Mouse (Mus musculus) gastrocnemius, adult 2 months (tissue): Measurements from ENCODE around the gene Zswim3. TPM values are rescaled to one million over a fixed set of nuclear protein-coding genes. Genes with fewer than 3 reads are reported as not detected.
"Not testable (repeated sequence)": the region's sequence is repeated elsewhere in the genome, so short reads cannot be mapped to it uniquely, and the experiment has no call there.

Experiments used
- DNase-seq: peaks from one replicate; pipeline ENCODE4 v3.0.0; 2022
- H3K27ac ChIP-seq: fragments of 200-600 bp; 2 replicates; pipeline ENCODE4 v1.8.1; 2022; ENCODE audit warnings: mild to moderate bottlenecking
- H3K4me3 ChIP-seq: fragments of 200-600 bp; 2 replicates; pipeline ENCODE4 v1.8.1; 2022; ENCODE audit warnings: mild to moderate bottlenecking, moderate library complexity
- CTCF ChIP-seq: fragments of 200-600 bp; IDR thresholded peaks from 2 replicates; pipeline ENCODE4 v1.8.1; 2022; ENCODE audit warnings: antibody characterized with exemption, mild to moderate bottlenecking, moderate library complexity
- intact Hi-C: fragments of 180-260 bp; cut with DNase I; formaldehyde crosslinking; loops from one replicate; pipeline ENCODE4 v1.15.1; 2025
- total RNA-seq, 2 experiments: library from RNA; stranded (reverse); gene quantifications; 2 replicates each; pipeline ENCODE4 v1.2.3; 2021

Gene Zswim3
- total RNA-seq, 2 experiments from 2014 or later = 1.2 to 1.4 TPM

DNA sequence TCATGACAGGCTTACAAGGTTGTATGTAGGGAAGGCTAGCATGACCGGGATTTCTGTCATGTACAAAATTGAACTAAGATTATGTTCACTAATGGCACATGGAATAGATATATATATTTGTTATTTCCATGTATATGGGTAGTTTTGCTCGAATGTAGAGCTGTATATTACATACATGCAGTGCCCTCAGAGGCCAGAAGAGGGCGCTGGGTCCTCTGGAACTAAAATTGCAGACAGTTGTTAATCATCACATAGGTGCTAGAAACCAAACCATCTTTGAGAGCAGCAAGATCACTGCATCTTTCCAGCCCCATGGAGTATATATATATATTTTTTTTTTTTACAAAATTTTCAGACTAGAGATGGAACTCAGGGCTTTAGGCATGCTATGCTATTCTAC lies 40.9 kb downstream of the Zswim3 start:
- no peak overlapping the region for H3K4me3 ChIP-seq
- DNase-seq = no peak

GRCm38 (mm10) chr2:164850061-164850460 lies 45.2 kb downstream of the Zswim3 start:
- Histone ChIP-seq H3K4me3 (no peak overlapping the region), H3K27ac (no peak overlapping the region)
- DNase-seq = no peak
- no peak for TF ChIP-seq CTCF
- intact Hi-C loops = no loop called here

More for the DNA sequence above, 40.9 kb downstream of the Zswim3 start:
- peak; percentile 60 for TF ChIP-seq CTCF
- intact Hi-C loops = no loop called here
- H3K27ac ChIP-seq = no peak overlapping the region

DNA sequence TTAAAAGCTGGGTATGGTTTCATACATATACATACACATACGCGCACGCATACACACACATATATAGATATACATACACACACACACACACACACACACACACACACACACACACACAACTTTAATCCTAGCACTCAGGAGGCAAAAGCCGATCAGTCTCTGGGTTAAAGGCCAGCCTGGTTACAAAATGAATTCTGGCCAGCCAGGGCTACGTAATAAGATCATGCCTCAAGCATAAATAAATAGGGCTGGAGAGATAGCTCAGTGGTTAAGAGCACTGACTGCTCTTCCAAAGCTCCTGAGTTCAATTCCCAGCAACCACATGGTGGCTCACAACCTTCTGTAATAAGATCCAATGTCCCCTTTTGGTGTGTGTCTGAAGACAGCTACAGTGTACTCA lies 50.7 kb downstream of the Zswim3 start:
- H3K27ac ChIP-seq, intact Hi-C loops: not testable (repeated sequence)
- peak overlapping the region; percentile 83 for H3K4me3 ChIP-seq
- DNase-seq = peak; percentile 5

GRCm38 (mm10) chr2:164856309-164857100 lies 51.6 kb downstream of the Zswim3 start:
- DNase-seq = peak; percentile 41
- H3K27ac ChIP-seq = peak overlapping the region; percentile 80
- intact Hi-C loops = no loop called here
- H3K4me3 ChIP-seq = peak overlapping the region; percentile 83
- no peak for TF ChIP-seq CTCF

GRCm38 (mm10) chr2:164857101-164857821 lies 52.4 kb downstream of the Zswim3 start, which contains the start of gene Pltp:
Gene Pltp (minus strand): TSS chr2:164857711.
- no peak for TF ChIP-seq CTCF
- H3K27ac ChIP-seq = peak within 1 kb of the TSS; percentile 80
- intact Hi-C loops = no loop called here
- peak; percentile 68 for DNase-seq
- H3K4me3 ChIP-seq = peak within 1 kb of the TSS; percentile 83

DNA sequence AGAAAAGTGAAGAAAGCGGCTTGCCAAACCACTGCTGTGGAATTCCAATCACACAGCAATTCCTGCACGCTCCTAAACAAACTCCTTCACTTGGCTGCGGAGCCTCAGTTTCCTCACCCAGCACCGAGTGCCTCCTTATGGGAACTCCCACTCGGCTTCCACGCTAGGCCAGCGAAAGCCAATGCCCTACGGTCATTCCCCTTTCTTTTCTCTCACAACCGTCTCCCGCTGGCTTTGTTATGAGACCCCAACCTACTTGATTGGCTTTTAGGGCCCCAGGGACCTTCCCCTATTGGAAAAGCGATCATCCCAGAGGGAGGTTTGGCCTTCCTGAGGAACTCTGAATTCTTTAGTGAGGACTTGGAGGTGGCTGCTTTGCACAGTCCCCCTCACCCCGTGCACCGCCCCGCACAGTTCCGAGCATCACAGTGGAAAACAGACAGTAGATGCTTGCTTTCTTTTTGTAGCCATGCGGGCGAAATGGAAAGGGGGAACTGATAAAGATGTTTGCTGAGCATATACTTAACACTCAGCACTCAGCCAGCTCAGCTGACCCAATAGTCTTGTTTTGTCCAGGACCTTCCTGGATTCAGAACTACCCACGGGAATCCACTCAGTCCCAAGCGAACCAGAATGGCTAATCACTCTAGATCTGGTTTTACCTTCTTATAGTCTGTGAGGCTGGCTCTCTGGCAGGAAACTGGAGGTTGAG lies 53.1 kb downstream of the Zswim3 start:
- no peak for TF ChIP-seq CTCF
- intact Hi-C loops = no loop called here
- DNase-seq = peak; percentile 19
- Histone ChIP-seq H3K27ac (peak overlapping the region; percentile 80), H3K4me3 (peak overlapping the region; percentile 83)

DNA sequence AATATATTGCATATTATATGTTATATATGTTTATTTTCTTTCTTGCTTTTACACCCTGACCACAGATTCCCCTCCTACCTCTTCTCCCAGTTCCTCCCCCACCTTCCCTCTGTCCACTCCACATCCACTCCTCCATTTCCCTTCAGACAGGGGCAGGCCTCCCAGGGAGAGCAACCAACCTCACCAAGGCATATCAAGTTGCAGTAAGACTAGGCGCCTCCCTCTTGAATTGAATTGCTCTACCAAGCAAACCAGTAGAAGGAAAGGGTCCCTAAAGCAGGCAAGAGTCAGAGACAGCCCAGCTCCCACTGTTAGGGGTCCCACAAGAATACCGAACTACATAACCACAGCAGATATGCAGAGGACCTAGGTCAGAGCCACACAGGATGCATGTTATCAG lies 54.3 kb downstream of the Zswim3 start:
- peak; percentile 4 for DNase-seq
- no peak overlapping the region for H3K4me3 ChIP-seq
- TF ChIP-seq CTCF = no peak
- H3K27ac ChIP-seq = no peak overlapping the region
- intact Hi-C loops = no loop called here

GRCm38 (mm10) chr2:164859640-164860432 lies 54.9 kb downstream of the Zswim3 start:
- peak; percentile 9 for DNase-seq
- intact Hi-C loops = no loop called here
- Histone ChIP-seq H3K4me3 (no peak overlapping the region), H3K27ac (no peak overlapping the region)
- no peak for TF ChIP-seq CTCF

- H3K4me3 ChIP-seq = no peak overlapping the region
- TF ChIP-seq CTCF = no peak
- peak; percentile 27 for DNase-seq
- intact Hi-C loops = no loop called here
- peak overlapping the region; percentile 79 for H3K27ac ChIP-seq
Observed at GRCm38 (mm10) chr2:164861094-164861493, 56.2 kb downstream of the Zswim3 start.

DNA sequence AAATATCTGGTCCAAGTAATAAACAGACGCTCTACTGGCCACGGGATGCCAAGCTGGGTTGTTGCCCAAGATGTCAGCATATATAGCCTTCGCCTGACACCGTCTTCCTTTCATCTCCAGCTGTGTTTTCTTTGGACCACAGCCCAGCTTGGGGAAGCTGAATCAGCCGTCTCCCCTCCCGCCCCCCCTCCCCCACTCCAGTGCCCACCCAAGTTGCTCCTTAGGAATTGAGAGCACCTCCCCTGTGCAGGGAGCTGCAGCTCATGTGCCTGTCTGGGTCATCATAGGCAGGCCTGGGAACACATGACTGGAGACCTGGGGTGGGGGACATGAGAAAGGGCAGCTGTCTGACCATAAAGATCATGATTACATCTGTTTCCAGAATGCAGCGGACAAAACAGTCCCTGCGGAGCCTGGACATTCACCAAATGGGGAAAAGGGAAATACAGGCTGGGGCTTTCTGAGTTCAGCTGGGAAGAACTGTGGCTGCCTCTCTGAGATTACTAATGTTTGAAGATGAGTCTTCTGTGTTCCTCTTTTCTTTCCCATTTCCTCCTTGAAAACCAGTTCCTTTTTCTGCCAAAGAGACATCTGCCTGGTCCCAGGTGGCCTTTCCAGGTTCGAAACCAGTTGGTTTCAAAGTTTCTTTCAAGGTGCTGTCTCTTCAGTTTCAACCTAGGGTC lies 57.4 kb downstream of the Zswim3 start:
- peak; percentile 82 for DNase-seq
- Histone ChIP-seq H3K27ac (peak overlapping the region; percentile 79), H3K4me3 (no peak overlapping the region; the same call in 1 of the 2 replicates)
- TF ChIP-seq CTCF = no peak
- intact Hi-C loops = no loop called here

GRCm38 (mm10) chr2:164863411-164863810 lies 58.5 kb downstream of the Zswim3 start:
- DNase-seq = peak; percentile 7
- H3K27ac ChIP-seq, H3K4me3 ChIP-seq, intact Hi-C loops: not testable (repeated sequence)

DNA sequence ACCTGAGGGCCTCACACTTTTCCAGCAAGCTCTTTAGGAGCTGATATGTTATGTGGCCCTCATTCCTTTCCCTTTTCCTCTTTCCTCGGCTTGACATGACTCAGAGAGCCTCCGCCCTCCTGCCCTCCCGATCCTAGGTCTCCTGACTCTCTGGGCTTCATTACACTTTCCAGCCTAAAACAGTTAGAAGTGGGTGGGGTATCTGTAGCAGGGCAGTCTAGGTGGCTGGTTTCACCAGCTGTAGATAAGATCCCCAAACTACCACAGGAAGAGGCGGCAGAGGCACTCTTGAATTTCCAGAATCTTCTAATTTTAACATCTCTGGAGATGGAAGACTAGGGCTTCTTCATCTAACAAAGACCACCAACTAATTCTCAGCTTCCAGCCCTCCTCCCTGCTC lies 59.7 kb downstream of the Zswim3 start:
- H3K4me3 ChIP-seq = no peak overlapping the region
- H3K27ac ChIP-seq = no peak overlapping the region
- intact Hi-C loops = no loop called here
- DNase-seq = peak; percentile 5
- no peak for TF ChIP-seq CTCF
